Mouse (Mus musculus) heart, embryonic 13.5 days (tissue): ENCODE results near the gene Spo11. TPM values are rescaled to one million over a fixed set of nuclear protein-coding genes. Genes with fewer than 3 reads are reported as not detected.

Source experiments
- ATAC-seq: fragments of 200-750 bp; cut with Nextera tagmentation; 2 replicates; pipeline ENCODE4 v1.8.0; 2017; ENCODE audit warnings: moderate TSS enrichment; ENCODE audit not compliant: insufficient number of reproducible peaks, low FRiP score, low TSS enrichment; ENCODE audit errors: extremely low read depth
- H3K27ac ChIP-seq: fragments of 300-500 bp; sonication (generic); replicated peaks from 2 replicates; pipeline ENCODE4 v1.5.1; 2015; ENCODE audit warnings: moderate library complexity, mild to moderate bottlenecking, inconsistent platforms
- H3K27me3 ChIP-seq: fragments of 300-500 bp; sonication (generic); replicated peaks from 2 replicates; pipeline ENCODE4 v1.6.1; 2015; ENCODE audit warnings: mild to moderate bottlenecking, inconsistent platforms
- H3K36me3 ChIP-seq: fragments of 300-500 bp; sonication (generic); 2 replicates; pipeline ENCODE4 v1.6.1; 2015; ENCODE audit warnings: mild to moderate bottlenecking, inconsistent platforms
- H3K4me1 ChIP-seq: fragments of 300-500 bp; sonication (generic); 2 replicates; pipeline ENCODE4 v1.6.1; 2015; ENCODE audit warnings: inconsistent platforms
- H3K4me2 ChIP-seq: fragments of 300-500 bp; sonication (generic); 2 replicates; pipeline ENCODE4 v1.6.1; 2015; ENCODE audit warnings: inconsistent platforms, mild to moderate bottlenecking, moderate library complexity
- H3K4me3 ChIP-seq: fragments of 300-500 bp; sonication (generic); 2 replicates; pipeline ENCODE4 v1.5.1; 2015; ENCODE audit warnings: moderate library complexity, mild to moderate bottlenecking, inconsistent platforms
- H3K9ac ChIP-seq: fragments of 300-500 bp; sonication (generic); 2 replicates; pipeline ENCODE4 v1.6.1; 2015; ENCODE audit warnings: inconsistent platforms, mild to moderate bottlenecking, moderate library complexity
- H3K9me3 ChIP-seq: fragments of 300-500 bp; sonication (generic); 2 replicates; pipeline ENCODE4 v1.6.1; 2016; ENCODE audit warnings: inconsistent platforms
- WGBS: fragments of 180-500 bp; shearing (Covaris S2); methylation state at CpG from one replicate; pipeline ENCODE4 v1.1.7; 2015; ENCODE audit warnings: mixed read lengths; 5-methylcytosine and 5-hydroxymethylcytosine counted together
- polyA plus RNA-seq: library from polyadenylated mRNA; unstranded; fragments of >200 nt; fragmentation: Nextera tagmentation; extraction: Ambion mirVana; gene quantifications from 2 replicates; pipeline ENCODE4 v1.2.1, GENCODE M21; 2015

Gene Spo11
- polyA plus RNA-seq, 1 experiment from 2014 or later = 0.11 TPM

GRCm38 (mm10) chr2:172982776-172983561, 5.5 kb downstream of the Spo11 start:
- no peak overlapping the region for H3K9ac ChIP-seq
- no peaks in the 10 kb centered on the region for H3K9me3 ChIP-seq
- WGBS = 29% methylated on average over 9 of the region's 9 CpGs
- H3K4me2 ChIP-seq = no peak overlapping the region
- H3K27me3 ChIP-seq = peaks cover 15% of the 10 kb centered on the region
- no peak for ATAC-seq
- no peaks in the 10 kb centered on the region for H3K36me3 ChIP-seq
- H3K4me3 ChIP-seq = no peak overlapping the region
- H3K27ac ChIP-seq = peak overlapping the region; percentile 36; the same call in 1 of the 2 replicates
- H3K4me1 ChIP-seq = peaks cover 8% of the 10 kb centered on the region

- no peaks in the 10 kb centered on the region for H3K9me3 ChIP-seq
- H3K27me3 ChIP-seq = peaks cover 20% of the 10 kb centered on the region
- H3K4me1 ChIP-seq = no peaks in the 10 kb centered on the region
- WGBS = 56% methylated on average over 6 of the region's 6 CpGs
- H3K4me2 ChIP-seq = no peak overlapping the region
- ATAC-seq = no peak
- no peaks in the 10 kb centered on the region for H3K36me3 ChIP-seq
- no peak overlapping the region for H3K27ac ChIP-seq
- no peak overlapping the region for H3K4me3 ChIP-seq
- H3K9ac ChIP-seq = no peak overlapping the region
These were observed 12.7 kb downstream of the Spo11 start for GRCm38 (mm10) chr2:172990161-172990560.

- 13% methylated on average over 4 of the region's 4 CpGs for WGBS
- ATAC-seq = no peak
- Histone ChIP-seq H3K27me3 (peaks cover 6% of the 10 kb centered on the region; the same call in 1 of the 2 replicates), H3K9ac (no peak overlapping the region), H3K4me3 (no peak overlapping the region), H3K27ac (no peak overlapping the region), H3K4me2 (no peak overlapping the region), H3K36me3 (no peaks in the 10 kb centered on the region), H3K9me3 (no peaks in the 10 kb centered on the region), H3K4me1 (peaks cover 7% of the 10 kb centered on the region)
These were observed 18.7 kb downstream of the Spo11 start for GRCm38 (mm10) chr2:172996207-172996606.

- no peak overlapping the region for H3K4me3 ChIP-seq
- peaks cover 16% of the 10 kb centered on the region for H3K4me1 ChIP-seq
- no peak for ATAC-seq
- H3K9me3 ChIP-seq = no peaks in the 10 kb centered on the region
- 52% methylated on average over 11 of the region's 11 CpGs for WGBS
- peaks cover 6% of the 10 kb centered on the region; the same call in 1 of the 2 replicates for H3K27me3 ChIP-seq
- H3K27ac ChIP-seq = no peak overlapping the region
- peaks cover 11% of the 10 kb centered on the region for H3K36me3 ChIP-seq
- H3K4me2 ChIP-seq = no peak overlapping the region
- H3K9ac ChIP-seq = no peak overlapping the region
These were observed 20.2 kb downstream of the Spo11 start for GRCm38 (mm10) chr2:172997748-172998147.

- Histone ChIP-seq H3K27me3 (peaks cover 6% of the 10 kb centered on the region; the same call in 1 of the 2 replicates), H3K9ac (no peak overlapping the region), H3K27ac (no peak overlapping the region), H3K4me3 (no peak overlapping the region), H3K9me3 (no peaks in the 10 kb centered on the region), H3K4me2 (no peak overlapping the region), H3K36me3 (peaks cover 18% of the 10 kb centered on the region), H3K4me1 (peaks cover 16% of the 10 kb centered on the region)
- no peak for ATAC-seq
- WGBS = 68% methylated on average over 7 of the region's 7 CpGs
These were observed 21.0 kb downstream of the Spo11 start for GRCm38 (mm10) chr2:172998478-172998877.

GRCm38 (mm10) chr2:172999630-173000284, 22.3 kb downstream of the Spo11 start, which contains the start of gene Rae1:
Gene Rae1 (plus strand): TSS chr2:173000117.
- Histone ChIP-seq H3K4me2 (peak within 1 kb of the TSS; percentile 95), H3K4me3 (peak within 1 kb of the TSS; percentile 82), H3K36me3 (peaks cover 31% of the 10 kb centered on the region), H3K27ac (peak within 1 kb of the TSS; percentile 90), H3K9ac (peak within 1 kb of the TSS; percentile 93), H3K27me3 (peaks cover 6% of the 10 kb centered on the region; the same call in 1 of the 2 replicates), H3K4me1 (peaks cover 16% of the 10 kb centered on the region), H3K9me3 (no peaks in the 10 kb centered on the region)
- under 1% methylated on average over 45 of the region's 45 CpGs for WGBS
- peak; percentile 90 for ATAC-seq

GRCm38 (mm10) chr2:173000285-173000652, 22.8 kb downstream of the Spo11 start:
- 0% methylated on average over 42 of the region's 42 CpGs for WGBS
- H3K27ac ChIP-seq = peak overlapping the region; percentile 90
- H3K9ac ChIP-seq = peak overlapping the region; percentile 93
- peaks cover 36% of the 10 kb centered on the region for H3K36me3 ChIP-seq
- peak overlapping the region; percentile 95 for H3K4me2 ChIP-seq
- H3K9me3 ChIP-seq = no peaks in the 10 kb centered on the region
- H3K4me1 ChIP-seq = peaks cover 16% of the 10 kb centered on the region
- ATAC-seq = peak; percentile 93
- H3K27me3 ChIP-seq = peaks cover 6% of the 10 kb centered on the region; the same call in 1 of the 2 replicates
- peak overlapping the region; percentile 82 for H3K4me3 ChIP-seq

- H3K36me3 ChIP-seq = peaks cover 43% of the 10 kb centered on the region
- H3K4me2 ChIP-seq = peak overlapping the region; percentile 95
- 19% methylated on average over 8 of the region's 8 CpGs for WGBS
- H3K27me3 ChIP-seq = peaks cover 6% of the 10 kb centered on the region; the same call in 1 of the 2 replicates
- H3K27ac ChIP-seq = peak overlapping the region; percentile 90
- ATAC-seq = no peak
- H3K9ac ChIP-seq = peak overlapping the region; percentile 93
- no peaks in the 10 kb centered on the region for H3K9me3 ChIP-seq
- H3K4me3 ChIP-seq = peak overlapping the region; percentile 82
- peaks cover 16% of the 10 kb centered on the region for H3K4me1 ChIP-seq
These were observed 23.4 kb downstream of the Spo11 start for GRCm38 (mm10) chr2:173000921-173001320.

- Histone ChIP-seq H3K36me3 (peaks cover 71% of the 10 kb centered on the region), H3K4me2 (no peak overlapping the region), H3K27me3 (no peaks in the 10 kb centered on the region), H3K27ac (no peak overlapping the region), H3K9ac (no peak overlapping the region), H3K4me3 (no peak overlapping the region), H3K4me1 (peaks cover 16% of the 10 kb centered on the region), H3K9me3 (no peaks in the 10 kb centered on the region)
- no peak for ATAC-seq
- 93% methylated on average over 8 of the region's 8 CpGs for WGBS
These were observed 26.2 kb downstream of the Spo11 start for GRCm38 (mm10) chr2:173003737-173004136.

GRCm38 (mm10) chr2:173010220-173010717, 32.8 kb downstream of the Spo11 start:
- no peaks in the 10 kb centered on the region for H3K9me3 ChIP-seq
- ATAC-seq = no peak
- no peak overlapping the region for H3K4me3 ChIP-seq
- no peak overlapping the region for H3K27ac ChIP-seq
- H3K9ac ChIP-seq = no peak overlapping the region
- peaks cover 100% of the 10 kb centered on the region for H3K36me3 ChIP-seq
- H3K4me1 ChIP-seq = peaks cover 12% of the 10 kb centered on the region
- 69% methylated on average over 3 of the region's 3 CpGs for WGBS
- no peak overlapping the region for H3K4me2 ChIP-seq
- H3K27me3 ChIP-seq = no peaks in the 10 kb centered on the region

GRCm38 (mm10) chr2:173011440-173011839, 33.9 kb downstream of the Spo11 start:
- WGBS = 92% methylated on average over 8 of the region's 8 CpGs
- Histone ChIP-seq H3K9me3 (no peaks in the 10 kb centered on the region), H3K27me3 (no peaks in the 10 kb centered on the region), H3K36me3 (peaks cover 100% of the 10 kb centered on the region), H3K4me2 (no peak overlapping the region), H3K9ac (no peak overlapping the region), H3K4me1 (peaks cover 12% of the 10 kb centered on the region), H3K4me3 (no peak overlapping the region), H3K27ac (no peak overlapping the region)
- no peak for ATAC-seq
